Mouse (Mus musculus): Measurements from ENCODE around the gene Krt73. TPM values are rescaled to one million over a fixed set of nuclear protein-coding genes. Genes with fewer than 3 reads are reported as not detected.

Gene Krt73
- polyA plus RNA-seq (2012; rRNA removed; ENCODE audit: low replicate concordance) = not detected in 2 replicates

GRCm38 (mm10) chr15:101802296-101802835 lies at the start of gene Krt73:
Gene Krt73 (minus strand): TSS chr15:101802346.

GRCm38 (mm10) chr15:101850694-101851093 lies 48.5 kb upstream of the Krt73 start, which contains the start of gene Krt1:
Gene Krt1 (minus strand): TSS chr15:101850794.

GRCm38 (mm10) chr15:101817875-101818274 lies 15.7 kb upstream of the Krt73 start, which contains the start of gene Krt2:
Gene Krt2 (minus strand): TSS chr15:101818169.

GRCm38 (mm10) chr15:101786360-101786759 lies 15.8 kb downstream of the Krt73 start, which contains the start of gene Krt72:
Gene Krt72 (minus strand): TSS chr15:101786460.

Other genes starting within 250 kb of the Krt73 start
- gene Krt90, start 239.4 kb downstream of the Krt73 start, polyA plus RNA-seq (2012; rRNA removed; ENCODE audit: low replicate concordance) = not detected in 2 replicates
- not detected in 2 replicates for gene Krt75, start 228.4 kb downstream of the Krt73 start, polyA plus RNA-seq (2012; rRNA removed; ENCODE audit: low replicate concordance)
- not detected in 2 replicates for gene Gm5414, start 174.2 kb downstream of the Krt73 start, polyA plus RNA-seq (2012; rRNA removed; ENCODE audit: low replicate concordance)
- not detected in 2 replicates for gene Gm5478, start 155.0 kb downstream of the Krt73 start, polyA plus RNA-seq (2012; rRNA removed; ENCODE audit: low replicate concordance)
- gene Krt6b, start 122.1 kb downstream of the Krt73 start, polyA plus RNA-seq (2012; rRNA removed; ENCODE audit: low replicate concordance) = not detected in 2 replicates
- not detected in 2 replicates for gene Krt6a, start 108.0 kb downstream of the Krt73 start, polyA plus RNA-seq (2012; rRNA removed; ENCODE audit: low replicate concordance)
- not detected in 2 replicates for gene Krt5, start 89.4 kb downstream of the Krt73 start, polyA plus RNA-seq (2012; rRNA removed; ENCODE audit: low replicate concordance)
- gene Krt71, start 59.2 kb downstream of the Krt73 start, polyA plus RNA-seq (2012; rRNA removed; ENCODE audit: low replicate concordance) = not detected in 2 replicates
- gene Krt72, start 15.9 kb downstream of the Krt73 start, polyA plus RNA-seq (2012; rRNA removed; ENCODE audit: low replicate concordance) = not detected in 2 replicates
- gene Krt2, start 15.8 kb upstream of the Krt73 start, polyA plus RNA-seq (2012; rRNA removed; ENCODE audit: low replicate concordance) = 0.05 TPM in 1 of 2 replicates, not detected in the other
- gene Krt1, start 48.4 kb upstream of the Krt73 start, polyA plus RNA-seq (2012; rRNA removed; ENCODE audit: low replicate concordance) = 0.05 and 0.08 TPM in 2 replicates
- not detected in 2 replicates for gene Krt77, start 67.4 kb upstream of the Krt73 start, polyA plus RNA-seq (2012; rRNA removed; ENCODE audit: low replicate concordance)
- not detected in 2 replicates for gene Krt76, start 90.6 kb upstream of the Krt73 start, polyA plus RNA-seq (2012; rRNA removed; ENCODE audit: low replicate concordance)
- gene Krt4, start 122.4 kb upstream of the Krt73 start, polyA plus RNA-seq (2012; rRNA removed; ENCODE audit: low replicate concordance) = 0.13 and 0.23 TPM in 2 replicates
- gene Krt79, start 138.0 kb upstream of the Krt73 start, polyA plus RNA-seq (2012; rRNA removed; ENCODE audit: low replicate concordance) = 0.28 and 0.77 TPM in 2 replicates
- 0.33 TPM in 1 of 2 replicates, not detected in the other for gene Krt78, start 151.9 kb upstream of the Krt73 start, polyA plus RNA-seq (2012; rRNA removed; ENCODE audit: low replicate concordance)
- gene Krt8, start 202.1 kb upstream of the Krt73 start, polyA plus RNA-seq (2012; rRNA removed; ENCODE audit: low replicate concordance) = 1,185 and 2,156 TPM in 2 replicates
- 98.5 and 151 TPM in 2 replicates for gene Krt18, start 225.8 kb upstream of the Krt73 start, polyA plus RNA-seq (2012; rRNA removed; ENCODE audit: low replicate concordance)

Measured in duodenum, adult 2 months (tissue).